Mouse (Mus musculus): Measurements from ENCODE around the gene Mrpl37. TPM values are rescaled to one million over a fixed set of nuclear protein-coding genes. Genes with fewer than 3 reads are reported as not detected.

Gene Mrpl37
- polyA plus RNA-seq, 1 experiment from 2014 or later = 108 TPM

GRCm38 (mm10) chr4:107097871-107098270 lies 31.2 kb upstream of the Mrpl37 start:
- H3K27me3 ChIP-seq (ENCODE audit: control insufficient read depth, insufficient read depth, low read length) = no peaks in the 10 kb centered on the region
- no peak overlapping the region for H3K4me2 ChIP-seq (ENCODE audit: low read depth, low read length, severe bottlenecking)
- no peaks in the 10 kb centered on the region for H3K36me3 ChIP-seq (ENCODE audit: control insufficient read depth, insufficient read depth, low read length)
- no peak for ATAC-seq (replicated peaks; ENCODE audit: low FRiP score)
- H3K9me3 ChIP-seq (ENCODE audit: control insufficient read depth, low read length) = no peaks in the 10 kb centered on the region
- no peak overlapping the region for H3K9ac ChIP-seq (ENCODE audit: low read length)
- H3K4me3 ChIP-seq (ENCODE audit: low read depth, low read length) = no peak overlapping the region
- 64% methylated on average over 15 of the region's 15 CpGs for WGBS
- 0 out of 2 replicates have a peak, but pooled peaks cover 3% of the 10 kb centered on the region for H3K4me1 ChIP-seq (replicated peaks; ENCODE audit: control insufficient read depth, insufficient read depth, low read length)
- H3K27ac ChIP-seq (ENCODE audit: low read depth, low read length) = no peak overlapping the region
- no peak for DNase-seq (ENCODE audit: low spot score)

GRCm38 (mm10) chr4:107096841-107097373 lies 30.2 kb upstream of the Mrpl37 start, which contains the start of gene Cdcp2:
Cdcp2 (plus strand) TSS chr4:107096891.
- DNase-seq (ENCODE audit: low spot score) (no peak), ATAC-seq (replicated peaks; ENCODE audit: low FRiP score) (no peak)
- WGBS = 60% methylated on average over 16 of the region's 16 CpGs
- H3K9me3 ChIP-seq (ENCODE audit: control insufficient read depth, low read length) = no peaks in the 10 kb centered on the region
- no peaks in the 10 kb centered on the region for H3K27me3 ChIP-seq (ENCODE audit: control insufficient read depth, insufficient read depth, low read length)
- no peak within 1 kb of the TSS for H3K4me2 ChIP-seq (ENCODE audit: low read depth, low read length, severe bottlenecking)
- no peak within 1 kb of the TSS for H3K9ac ChIP-seq (ENCODE audit: low read length)
- H3K4me1 ChIP-seq (replicated peaks; ENCODE audit: control insufficient read depth, insufficient read depth, low read length) = 0 out of 2 replicates have a peak, but pooled peaks cover 3% of the 10 kb centered on the region
- H3K36me3 ChIP-seq (ENCODE audit: control insufficient read depth, insufficient read depth, low read length) = no peaks in the 10 kb centered on the region
- H3K27ac ChIP-seq (ENCODE audit: low read depth, low read length) = no peak within 1 kb of the TSS
- no peak within 1 kb of the TSS for H3K4me3 ChIP-seq (ENCODE audit: low read depth, low read length)

DNA sequence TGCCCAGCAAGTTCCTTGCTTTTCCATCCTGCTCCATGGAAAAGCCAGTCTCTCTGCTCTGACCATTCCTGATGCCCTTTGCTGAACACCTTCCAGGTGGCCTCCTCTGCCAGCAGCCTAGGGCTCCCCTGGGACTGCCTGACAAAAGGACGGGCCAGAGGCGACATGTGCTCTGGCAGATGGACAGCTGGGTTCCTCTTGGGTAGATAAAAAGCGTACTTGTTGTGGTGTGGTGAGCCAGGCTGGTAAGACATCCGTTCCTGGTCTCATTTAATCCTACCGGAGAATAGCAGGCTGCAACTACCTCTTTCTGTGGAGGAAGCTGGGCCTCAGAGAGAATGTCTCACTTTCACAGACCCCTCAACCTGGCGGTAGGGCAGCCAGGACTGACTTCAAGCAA lies 29.4 kb upstream of the Mrpl37 start:
- H3K4me3 ChIP-seq (ENCODE audit: low read depth, low read length) = no peak overlapping the region
- 37% methylated on average over 6 of the region's 6 CpGs for WGBS
- no peaks in the 10 kb centered on the region for H3K27me3 ChIP-seq (ENCODE audit: control insufficient read depth, insufficient read depth, low read length)
- H3K27ac ChIP-seq (ENCODE audit: low read depth, low read length) = no peak overlapping the region
- H3K9me3 ChIP-seq (ENCODE audit: control insufficient read depth, low read length) = no peaks in the 10 kb centered on the region
- no peak for ATAC-seq (replicated peaks; ENCODE audit: low FRiP score)
- no peak overlapping the region for H3K9ac ChIP-seq (ENCODE audit: low read length)
- H3K4me2 ChIP-seq (ENCODE audit: low read depth, low read length, severe bottlenecking) = no peak overlapping the region
- 0 out of 2 replicates have a peak, but pooled peaks cover 3% of the 10 kb centered on the region for H3K4me1 ChIP-seq (replicated peaks; ENCODE audit: control insufficient read depth, insufficient read depth, low read length)
- DNase-seq (ENCODE audit: low spot score) = no peak
- no peaks in the 10 kb centered on the region for H3K36me3 ChIP-seq (ENCODE audit: control insufficient read depth, insufficient read depth, low read length)

DNA sequence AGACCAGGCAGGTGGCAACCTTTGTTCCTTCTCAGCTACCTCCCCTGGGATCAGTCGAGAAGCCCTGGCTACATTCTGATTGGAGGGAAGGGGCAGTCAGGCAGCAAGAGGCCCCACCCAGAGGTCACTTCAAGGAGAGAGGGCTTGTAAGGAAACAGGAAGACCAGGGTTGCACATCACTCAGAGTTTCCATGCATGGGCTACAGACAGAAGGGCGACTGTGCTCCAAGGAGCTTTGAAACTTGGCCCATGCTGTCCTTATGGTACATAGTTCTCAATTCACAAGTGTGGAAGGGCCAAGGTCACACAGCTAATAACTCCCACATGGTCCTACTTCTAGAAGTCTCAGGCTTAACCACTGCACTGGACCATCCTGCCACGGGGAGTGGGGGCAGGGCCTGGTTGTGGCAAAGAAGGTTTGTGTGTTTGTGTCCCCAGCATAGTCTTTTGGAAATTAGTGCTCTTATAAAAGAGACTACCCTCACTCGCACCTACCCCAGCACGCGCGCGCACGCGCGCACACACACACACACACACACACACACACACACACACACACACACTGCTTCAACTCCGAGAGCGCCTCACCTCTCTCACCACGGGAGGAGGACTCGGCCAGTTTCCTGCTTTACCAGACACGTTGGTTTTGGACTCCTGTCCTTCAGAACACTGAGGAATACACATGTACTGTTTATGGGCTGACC lies 28.0 kb upstream of the Mrpl37 start:
- no peaks in the 10 kb centered on the region for H3K36me3 ChIP-seq (ENCODE audit: control insufficient read depth, insufficient read depth, low read length)
- no peak overlapping the region for H3K9ac ChIP-seq (ENCODE audit: low read length)
- 83% methylated on average over 16 of the region's 16 CpGs for WGBS
- H3K27me3 ChIP-seq (ENCODE audit: control insufficient read depth, insufficient read depth, low read length) = no peaks in the 10 kb centered on the region
- no peaks in the 10 kb centered on the region for H3K9me3 ChIP-seq (ENCODE audit: control insufficient read depth, low read length)
- 0 out of 2 replicates have a peak, but pooled peaks cover 3% of the 10 kb centered on the region for H3K4me1 ChIP-seq (replicated peaks; ENCODE audit: control insufficient read depth, insufficient read depth, low read length)
- H3K27ac ChIP-seq (ENCODE audit: low read depth, low read length) = no peak overlapping the region
- H3K4me2 ChIP-seq (ENCODE audit: low read depth, low read length, severe bottlenecking) = no peak overlapping the region
- no peak overlapping the region for H3K4me3 ChIP-seq (ENCODE audit: low read depth, low read length)
- ATAC-seq (replicated peaks; ENCODE audit: low FRiP score) (no peak), DNase-seq (ENCODE audit: low spot score) (no peak)

- no peak for DNase-seq (ENCODE audit: low spot score)
- Histone ChIP-seq H3K9ac (ENCODE audit: low read length) (no peak overlapping the region), H3K4me1 (replicated peaks; ENCODE audit: control insufficient read depth, insufficient read depth, low read length) (no peaks in the 10 kb centered on the region), H3K27me3 (ENCODE audit: control insufficient read depth, insufficient read depth, low read length) (no peaks in the 10 kb centered on the region), H3K9me3 (ENCODE audit: control insufficient read depth, low read length) (no peaks in the 10 kb centered on the region), H3K4me2 (ENCODE audit: low read depth, low read length, severe bottlenecking) (no peak overlapping the region), H3K27ac (ENCODE audit: low read depth, low read length) (no peak overlapping the region), H3K36me3 (ENCODE audit: control insufficient read depth, insufficient read depth, low read length) (no peaks in the 10 kb centered on the region), H3K4me3 (ENCODE audit: low read depth, low read length) (no peak overlapping the region)
- ATAC-seq (replicated peaks; ENCODE audit: low FRiP score) = no peak
- WGBS = 82% methylated on average over 14 of the region's 14 CpGs
Measured at GRCm38 (mm10) chr4:107091696-107092095, 25.0 kb upstream of the Mrpl37 start.

DNA sequence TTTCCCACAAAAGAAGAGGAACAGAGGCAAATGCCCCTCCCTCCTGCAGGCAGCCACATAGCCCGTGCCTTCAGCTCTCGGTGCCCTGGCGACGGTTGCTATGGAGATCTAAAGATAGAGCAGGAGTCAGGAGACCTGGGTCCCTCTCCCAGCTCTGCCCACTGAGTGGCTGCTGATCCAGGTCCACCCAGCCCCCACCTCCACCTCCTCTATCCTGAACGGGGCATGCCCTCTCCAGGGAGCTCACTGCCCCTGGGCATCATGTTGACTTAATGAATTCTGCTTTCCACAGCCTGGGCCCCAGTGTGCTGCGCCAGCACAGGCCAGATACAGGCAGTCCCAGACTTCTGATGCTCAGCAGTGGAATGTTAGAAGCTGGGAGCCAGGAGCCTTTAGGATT lies 18.2 kb upstream of the Mrpl37 start:
- 4% methylated on average over 6 of the region's 6 CpGs for WGBS
- DNase-seq (ENCODE audit: low spot score) (peak; percentile 83), ATAC-seq (replicated peaks; ENCODE audit: low FRiP score) (peak; percentile 91)
- no peaks in the 10 kb centered on the region for H3K9me3 ChIP-seq (ENCODE audit: control insufficient read depth, low read length)
- no peak overlapping the region; the same call in 1 of the 2 replicates for H3K4me2 ChIP-seq (ENCODE audit: low read depth, low read length, severe bottlenecking)
- H3K4me1 ChIP-seq (replicated peaks; ENCODE audit: control insufficient read depth, insufficient read depth, low read length) = peaks cover 12% of the 10 kb centered on the region; the same call in 1 of the 2 replicates
- no peaks in the 10 kb centered on the region for H3K27me3 ChIP-seq (ENCODE audit: control insufficient read depth, insufficient read depth, low read length)
- H3K27ac ChIP-seq (ENCODE audit: low read depth, low read length) = peak overlapping the region; percentile 60
- no peak overlapping the region; the same call in 1 of the 2 replicates for H3K9ac ChIP-seq (ENCODE audit: low read length)
- no peaks in the 10 kb centered on the region for H3K36me3 ChIP-seq (ENCODE audit: control insufficient read depth, insufficient read depth, low read length)
- no peak overlapping the region for H3K4me3 ChIP-seq (ENCODE audit: low read depth, low read length)

DNA sequence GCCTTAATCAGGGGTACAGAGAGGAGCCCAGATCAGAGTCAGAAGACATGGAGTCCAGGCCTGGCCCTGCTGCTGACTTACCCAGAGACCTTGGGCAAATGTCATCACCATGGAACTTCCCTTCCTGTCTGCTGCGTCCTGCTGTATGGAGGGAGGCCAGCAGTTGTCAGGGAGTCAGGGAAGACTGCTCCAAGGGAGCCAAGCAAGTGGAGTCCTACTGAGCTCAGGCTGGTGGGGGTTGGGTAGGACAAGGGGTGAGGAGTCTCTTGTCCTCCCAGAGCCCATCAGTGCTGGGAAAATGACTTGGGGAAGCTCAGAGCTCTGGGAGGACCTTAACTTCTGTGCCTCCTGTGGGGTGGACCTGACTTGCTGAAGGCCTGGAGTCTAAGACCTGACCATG lies 17.7 kb upstream of the Mrpl37 start:
- WGBS = 47% methylated on average over 1 of the region's 1 CpGs

DNA sequence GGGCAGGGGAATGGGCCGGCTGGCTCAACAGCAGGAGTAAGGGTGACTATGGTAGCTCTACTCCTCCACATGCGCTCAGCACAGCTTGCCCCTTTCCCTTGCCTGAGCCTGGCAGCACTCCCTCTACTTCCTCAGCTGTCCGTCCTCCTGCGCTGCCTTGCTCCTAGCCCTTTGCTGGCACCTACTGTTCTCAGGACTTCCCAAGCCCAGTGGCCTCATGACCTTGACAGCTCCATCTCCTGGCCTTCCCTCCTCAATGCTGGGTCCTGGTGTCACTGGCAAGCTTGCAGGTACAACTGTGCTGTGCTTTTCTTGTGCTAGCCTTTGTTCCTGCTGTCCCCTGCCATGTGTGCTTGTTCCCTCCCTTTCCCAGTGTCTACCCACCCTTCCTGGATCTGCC lies 16.5 kb upstream of the Mrpl37 start:
- no peak overlapping the region for H3K4me3 ChIP-seq (ENCODE audit: low read depth, low read length)
- H3K9ac ChIP-seq (ENCODE audit: low read length) = no peak overlapping the region
- peaks cover 12% of the 10 kb centered on the region; the same call in 1 of the 2 replicates for H3K4me1 ChIP-seq (replicated peaks; ENCODE audit: control insufficient read depth, insufficient read depth, low read length)
- H3K27ac ChIP-seq (ENCODE audit: low read depth, low read length) = no peak overlapping the region
- DNase-seq (ENCODE audit: low spot score) = no peak
- H3K9me3 ChIP-seq (ENCODE audit: control insufficient read depth, low read length) = no peaks in the 10 kb centered on the region
- H3K36me3 ChIP-seq (ENCODE audit: control insufficient read depth, insufficient read depth, low read length) = no peaks in the 10 kb centered on the region
- H3K4me2 ChIP-seq (ENCODE audit: low read depth, low read length, severe bottlenecking) = no peak overlapping the region
- 94% methylated on average over 4 of the region's 4 CpGs for WGBS
- no peaks in the 10 kb centered on the region for H3K27me3 ChIP-seq (ENCODE audit: control insufficient read depth, insufficient read depth, low read length)
- no peak for ATAC-seq (replicated peaks; ENCODE audit: low FRiP score)

More for the DNA sequence above, 17.7 kb upstream of the Mrpl37 start:
- Histone ChIP-seq H3K27me3 (ENCODE audit: control insufficient read depth, insufficient read depth, low read length) (no peaks in the 10 kb centered on the region), H3K4me1 (replicated peaks; ENCODE audit: control insufficient read depth, insufficient read depth, low read length) (peaks cover 12% of the 10 kb centered on the region; the same call in 1 of the 2 replicates), H3K36me3 (ENCODE audit: control insufficient read depth, insufficient read depth, low read length) (no peaks in the 10 kb centered on the region), H3K4me3 (ENCODE audit: low read depth, low read length) (no peak overlapping the region), H3K9me3 (ENCODE audit: control insufficient read depth, low read length) (no peaks in the 10 kb centered on the region), H3K4me2 (ENCODE audit: low read depth, low read length, severe bottlenecking) (no peak overlapping the region), H3K27ac (ENCODE audit: low read depth, low read length) (peak overlapping the region; percentile 60), H3K9ac (ENCODE audit: low read length) (peak overlapping the region; percentile 4; the same call in 1 of the 2 replicates)
- peak; percentile 36; the same call in 1 of the 2 replicates for ATAC-seq (replicated peaks; ENCODE audit: low FRiP score)
- DNase-seq (ENCODE audit: low spot score) = no peak

Data from forebrain, embryonic 11.5 days (tissue).